Mouse (Mus musculus) brain, adult 2 months (tissue): ENCODE measurements at regions not wholly inside any gene's neighbourhood (a gene's known extent, or its start where the extent isn't known, plus 50 kb on each side); places are given as distances from the start of the nearest gene placed in this dataset.
A peak's percentile ranks its signal among the peaks of the same experiment; 100 is the strongest.

Experiments
- DNase-seq: peaks from one replicate; pipeline ENCODE4 v3.0.0; 2011; ENCODE audit warnings: low read depth, low spot score

DNA sequence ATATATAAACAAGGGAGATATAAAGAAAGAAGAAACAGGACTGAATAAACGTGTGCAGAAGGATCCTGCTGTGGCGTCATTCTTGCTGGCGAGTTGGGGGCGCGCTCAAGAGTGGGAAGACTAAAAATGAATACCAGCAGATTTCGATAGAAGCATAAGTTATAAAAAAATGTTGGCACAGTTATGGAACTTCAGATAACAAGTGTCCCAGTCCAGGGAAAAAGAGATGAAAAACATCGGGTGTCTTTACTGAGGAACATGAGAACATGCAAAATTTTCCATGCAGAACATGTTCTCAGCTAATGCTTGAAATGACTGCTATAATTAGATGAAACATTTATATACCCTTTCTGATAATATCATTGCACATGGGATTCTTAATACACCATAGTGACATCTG is 1587.3 kb upstream of the Cdh20 start:
- DNase-seq = peak; percentile 39
